Mouse (Mus musculus) skeletal muscle tissue, adult 2 months (tissue): ENCODE measurements at regions not wholly inside any gene's neighbourhood (a gene's known extent, or its start where the extent isn't known, plus 50 kb on each side); places are given as distances from the start of the nearest gene placed in this dataset.

Experiments
- DNase-seq: peaks from one replicate; pipeline ENCODE4 v3.0.0-alpha.2; 2012; ENCODE audit warnings: low read depth, low spot score

GRCm38 (mm10) chr1:184395215-184395614, 337.2 kb downstream of the Hlx start:
- DNase-seq = peak; percentile 26

GRCm38 (mm10) chr1:184394559-184395194, 337.7 kb downstream of the Hlx start:
- no peak for DNase-seq

GRCm38 (mm10) chr1:184384088-184384823, 348.2 kb downstream of the Hlx start:
- DNase-seq = peak; percentile 33

- DNase-seq = no peak
These were observed 344.6 kb upstream of the 1700056E22Rik start for GRCm38 (mm10) chr1:184378665-184379064.

- DNase-seq = no peak
These were observed 330.9 kb upstream of the 1700056E22Rik start for GRCm38 (mm10) chr1:184365026-184365425.

GRCm38 (mm10) chr1:184358226-184358568, 324.1 kb upstream of the 1700056E22Rik start:
- DNase-seq = no peak

- no peak for DNase-seq
These were observed 323.5 kb upstream of the 1700056E22Rik start for GRCm38 (mm10) chr1:184357474-184358225.

- no peak for DNase-seq
These were observed 319.8 kb upstream of the 1700056E22Rik start for GRCm38 (mm10) chr1:184353832-184354449.

- no peak for DNase-seq
These were observed 317.7 kb upstream of the 1700056E22Rik start for GRCm38 (mm10) chr1:184351760-184352159.

GRCm38 (mm10) chr1:184344829-184345228, 310.7 kb upstream of the 1700056E22Rik start:
- no peak for DNase-seq

- no peak for DNase-seq
These were observed 301.9 kb upstream of the 1700056E22Rik start for GRCm38 (mm10) chr1:184335952-184336351.

- DNase-seq = no peak
These were observed 301.2 kb upstream of the 1700056E22Rik start for GRCm38 (mm10) chr1:184335281-184335680.

- no peak for DNase-seq
These were observed 300.7 kb upstream of the 1700056E22Rik start for GRCm38 (mm10) chr1:184334818-184335217.

GRCm38 (mm10) chr1:184333086-184333485, 299.0 kb upstream of the 1700056E22Rik start:
- DNase-seq = no peak

- DNase-seq = peak; percentile 36
These were observed 296.6 kb upstream of the 1700056E22Rik start for GRCm38 (mm10) chr1:184330516-184331350.

- no peak for DNase-seq
These were observed 292.1 kb upstream of the 1700056E22Rik start for GRCm38 (mm10) chr1:184326191-184326590.

- no peak for DNase-seq
These were observed 290.1 kb upstream of the 1700056E22Rik start for GRCm38 (mm10) chr1:184324234-184324633.

GRCm38 (mm10) chr1:184320521-184321177, 286.5 kb upstream of the 1700056E22Rik start:
- DNase-seq = no peak

- no peak for DNase-seq
These were observed 276.2 kb upstream of the 1700056E22Rik start for GRCm38 (mm10) chr1:184310185-184310815.

GRCm38 (mm10) chr1:184304813-184305212, 270.7 kb upstream of the 1700056E22Rik start:
- no peak for DNase-seq
